Mouse (Mus musculus) myocyte (in vitro differentiated cells): Measurements from ENCODE around the gene Ppard. TPM values are rescaled to one million over a fixed set of nuclear protein-coding genes. Genes with fewer than 3 reads are reported as not detected.
A peak's percentile ranks its signal among the peaks of the same experiment; 100 is the strongest.

Source experiments
- H3K27me3 ChIP-seq: one replicate; pipeline ENCODE4 v1.6.1; 2011; ENCODE audit not compliant: control insufficient read depth, insufficient read depth, insufficient read length
- H3K36me3 ChIP-seq: one replicate; pipeline ENCODE4 v1.6.1; 2011; ENCODE audit not compliant: control insufficient read depth, insufficient read depth
- H3K4me2 ChIP-seq: one replicate; pipeline ENCODE4 v1.6.1; 2011; ENCODE audit warnings: low read depth, control low read depth
- H3K4me3 ChIP-seq: one replicate; pipeline ENCODE4 v1.5.1; 2011; ENCODE audit warnings: mild to moderate bottlenecking, control low read depth, moderate library complexity
- H3K79me2 ChIP-seq: one replicate; pipeline ENCODE4 v1.6.1; 2011; ENCODE audit not compliant: control insufficient read depth, insufficient read depth
- H3ac ChIP-seq: one replicate; pipeline ENCODE4 v1.6.1; 2011; ENCODE audit not compliant: control insufficient read depth, insufficient read length
- CEBPB ChIP-seq: IDR thresholded peaks from 2 replicates; pipeline ENCODE4 v1.6.1; 2011; ENCODE audit warnings: mild to moderate bottlenecking, moderate library complexity; ENCODE audit not compliant: poor library complexity, insufficient read depth, severe bottlenecking
- E2F4 ChIP-seq: IDR thresholded peaks from one replicate; pipeline ENCODE4 v1.6.1; 2011; ENCODE audit warnings: mild to moderate bottlenecking, control low read depth, moderate library complexity; ENCODE audit not compliant: insufficient read depth
- MAX ChIP-seq: IDR thresholded peaks from one replicate; pipeline ENCODE4 v1.6.1; 2011; ENCODE audit warnings: low read depth, mild to moderate bottlenecking, control low read depth
- MYOD1 ChIP-seq, 3 experiments: IDR thresholded peaks; one replicate each; pipeline ENCODE4 v1.6.1; 2011; ENCODE audit warnings: control low read depth in 2 of 3, low read depth in 2 of 3, mild to moderate bottlenecking in 2 of 3, moderate library complexity in 1 of 3; ENCODE audit not compliant: insufficient read length in 2 of 3, control insufficient read depth in 1 of 3
- MYOG ChIP-seq, 3 experiments: IDR thresholded peaks; one replicate each; pipeline ENCODE4 v1.6.1; 2011; ENCODE audit warnings: control low read depth in 2 of 3, low read depth in 2 of 3, mild to moderate bottlenecking in 2 of 3; ENCODE audit not compliant: insufficient read length in 2 of 3, control insufficient read depth in 1 of 3, insufficient read depth in 1 of 3
- POLR2A ChIP-seq: IDR thresholded peaks from one replicate; pipeline ENCODE4 v1.6.1; 2011; ENCODE audit warnings: low read depth, mild to moderate bottlenecking, control low read depth, moderate library complexity; ENCODE audit not compliant: insufficient read length
- POLR2AphosphoS2 ChIP-seq: IDR thresholded peaks from one replicate; pipeline ENCODE4 v1.6.1; 2011; ENCODE audit warnings: low read depth, control low read depth; ENCODE audit not compliant: insufficient read length
- REST ChIP-seq: IDR thresholded peaks from one replicate; pipeline ENCODE4 v1.6.1; 2011; ENCODE audit warnings: mild to moderate bottlenecking, control low read depth, moderate library complexity; ENCODE audit not compliant: insufficient read depth, insufficient read length
- SRF ChIP-seq: IDR thresholded peaks from one replicate; pipeline ENCODE4 v1.6.1; 2011; ENCODE audit warnings: low read depth; ENCODE audit not compliant: control insufficient read depth, insufficient read length
- TCF12 ChIP-seq: IDR thresholded peaks from one replicate; pipeline ENCODE4 v1.6.1; 2011; ENCODE audit warnings: mild to moderate bottlenecking, control low read depth; ENCODE audit not compliant: poor library complexity, insufficient read depth, severe bottlenecking
- TCF3 ChIP-seq: IDR thresholded peaks from one replicate; pipeline ENCODE4 v1.6.1; 2011; ENCODE audit warnings: low read depth, control low read depth; ENCODE audit not compliant: insufficient read length
- USF1 ChIP-seq: IDR thresholded peaks from one replicate; pipeline ENCODE4 v1.6.1; 2011; ENCODE audit warnings: low read depth, mild to moderate bottlenecking, control low read depth, moderate library complexity
- polyA plus RNA-seq: library from polyadenylated mRNA; unstranded; fragments of >200 nt; fragmentation: generic; extraction: Trizol; gene quantifications from one replicate; pipeline ENCODE4 v1.2.1, GENCODE M21; 2012; ENCODE audit warnings: missing spikeins

Gene Ppard
- polyA plus RNA-seq, 1 experiment = 32.6 TPM

- TF ChIP-seq E2F4 (no peak), POLR2A (no peak), REST (no peak), USF1 (no peak), MAX (no peak), TCF3 (no peak), TCF12 (no peak), CEBPB (no peak), MYOG (IDR thresholded peaks at IDR 0.05; ENCODE audit: control insufficient read depth in 1 of 3, insufficient read depth in 1 of 3, insufficient read length in 2 of 3, low read depth in 2 of 3) (no peak), SRF (no peak), MYOD1 (IDR thresholded peaks at IDR 0.05; ENCODE audit: control insufficient read depth in 1 of 3, insufficient read length in 2 of 3, low read depth in 2 of 3) (no peak)
- H3K4me3 ChIP-seq = no peak overlapping the region
- peaks cover 33% of the 10 kb centered on the region for H3K79me2 ChIP-seq
- no peak overlapping the region for H3K4me2 ChIP-seq
- H3ac ChIP-seq = no peak overlapping the region
- H3K36me3 ChIP-seq = peaks cover 13% of the 10 kb centered on the region
- H3K27me3 ChIP-seq = no peaks in the 10 kb centered on the region
These were observed 11.7 kb downstream of the Ppard start for GRCm38 (mm10) chr17:28244214-28244613.

- TF ChIP-seq TCF12 (no peak), MYOG (IDR thresholded peaks at IDR 0.05; ENCODE audit: control insufficient read depth in 1 of 3, insufficient read depth in 1 of 3, insufficient read length in 2 of 3, low read depth in 2 of 3) (no peak), E2F4 (no peak), MAX (no peak), CEBPB (no peak), USF1 (no peak), SRF (no peak), POLR2A (no peak), POLR2AphosphoS2 (no peak), MYOD1 (IDR thresholded peaks at IDR 0.05; ENCODE audit: control insufficient read depth in 1 of 3, insufficient read length in 2 of 3, low read depth in 2 of 3) (no peak), REST (no peak), TCF3 (no peak)
- Histone ChIP-seq H3ac (no peak overlapping the region), H3K27me3 (no peaks in the 10 kb centered on the region), H3K4me3 (no peak overlapping the region), H3K36me3 (peaks cover 12% of the 10 kb centered on the region), H3K79me2 (peaks cover 29% of the 10 kb centered on the region), H3K4me2 (no peak overlapping the region)
These were observed 12.2 kb downstream of the Ppard start for GRCm38 (mm10) chr17:28244714-28245113.

- Histone ChIP-seq H3ac (no peak overlapping the region), H3K27me3 (no peaks in the 10 kb centered on the region), H3K4me2 (peak overlapping the region; percentile 82), H3K79me2 (peaks cover 29% of the 10 kb centered on the region), H3K4me3 (no peak overlapping the region), H3K36me3 (no peaks in the 10 kb centered on the region)
- no peak for TF ChIP-seq TCF12
- TF ChIP-seq CEBPB = no peak
- no peak for TF ChIP-seq MAX
- no peak for TF ChIP-seq USF1
- no peak for TF ChIP-seq REST
- TF ChIP-seq POLR2AphosphoS2 = no peak
- TF ChIP-seq MYOD1 (IDR thresholded peaks at IDR 0.05; ENCODE audit: control insufficient read depth in 1 of 3, insufficient read length in 2 of 3, low read depth in 2 of 3) = no peak
- no peak for TF ChIP-seq E2F4
- TF ChIP-seq MYOG (IDR thresholded peaks at IDR 0.05; ENCODE audit: control insufficient read depth in 1 of 3, insufficient read depth in 1 of 3, insufficient read length in 2 of 3, low read depth in 2 of 3) = no peak
- no peak for TF ChIP-seq POLR2A
- TF ChIP-seq TCF3 = no peak
- TF ChIP-seq SRF = no peak
These were observed 14.1 kb downstream of the Ppard start for GRCm38 (mm10) chr17:28246640-28247039.

- H3K36me3 ChIP-seq = no peaks in the 10 kb centered on the region
- no peak overlapping the region for H3ac ChIP-seq
- peaks cover 34% of the 10 kb centered on the region for H3K79me2 ChIP-seq
- H3K4me3 ChIP-seq = no peak overlapping the region
- TF ChIP-seq REST (no peak), MAX (peak; percentile 29), E2F4 (no peak), TCF3 (no peak), MYOD1 (IDR thresholded peaks at IDR 0.05; ENCODE audit: control insufficient read depth in 1 of 3, insufficient read length in 2 of 3, low read depth in 2 of 3) (no peak), POLR2AphosphoS2 (no peak), MYOG (IDR thresholded peaks at IDR 0.05; ENCODE audit: control insufficient read depth in 1 of 3, insufficient read depth in 1 of 3, insufficient read length in 2 of 3, low read depth in 2 of 3) (peak in 1 of 3 experiments; percentile 24), TCF12 (no peak), POLR2A (peak; percentile 54), SRF (no peak), CEBPB (no peak), USF1 (peak; percentile 85)
- peak overlapping the region; percentile 82 for H3K4me2 ChIP-seq
- H3K27me3 ChIP-seq = no peaks in the 10 kb centered on the region
These were observed 15.1 kb downstream of the Ppard start for GRCm38 (mm10) chr17:28247613-28248012.

GRCm38 (mm10) chr17:28249062-28249461 is 16.6 kb downstream of the Ppard start:
- H3K4me2 ChIP-seq = peak overlapping the region; percentile 28
- H3K36me3 ChIP-seq = no peaks in the 10 kb centered on the region
- H3K79me2 ChIP-seq = peaks cover 36% of the 10 kb centered on the region
- no peaks in the 10 kb centered on the region for H3K27me3 ChIP-seq
- H3K4me3 ChIP-seq = no peak overlapping the region
- H3ac ChIP-seq = no peak overlapping the region
- TF ChIP-seq MAX (no peak), MYOD1 (IDR thresholded peaks at IDR 0.05; ENCODE audit: control insufficient read depth in 1 of 3, insufficient read length in 2 of 3, low read depth in 2 of 3) (peak in 2 of 3 experiments; percentile 79 to 87)
